Mouse (Mus musculus) midbrain, embryonic 10.5 days (tissue): ENCODE measurements at regions not wholly inside any gene's neighbourhood (a gene's known extent, or its start where the extent isn't known, plus 50 kb on each side); places are given as distances from the start of the nearest gene placed in this dataset.
A peak's percentile ranks its signal among the peaks of the same experiment; 100 is the strongest.

Source experiments
- DNase-seq: peaks from one replicate; pipeline ENCODE4 v3.0.0-alpha.2; 2017; ENCODE audit warnings: low spot score
- H3K27ac ChIP-seq: fragments of 300-500 bp; sonication (generic); replicated peaks from 2 replicates; pipeline ENCODE4 v1.5.1; 2016; ENCODE audit warnings: mild to moderate bottlenecking
- H3K27me3 ChIP-seq: fragments of 300-500 bp; sonication (generic); 2 replicates; pipeline ENCODE4 v1.6.1; 2016; ENCODE audit warnings: low read depth, mild to moderate bottlenecking; ENCODE audit not compliant: poor library complexity, severe bottlenecking
- H3K36me3 ChIP-seq: fragments of 300-500 bp; sonication (generic); 2 replicates; pipeline ENCODE4 v1.6.1; 2016; ENCODE audit warnings: mild to moderate bottlenecking, moderate library complexity
- H3K4me1 ChIP-seq: fragments of 300-500 bp; sonication (generic); 2 replicates; pipeline ENCODE4 v1.6.1; 2016
- H3K4me3 ChIP-seq: fragments of 300-500 bp; sonication (generic); 2 replicates; pipeline ENCODE4 v1.5.1; 2016; ENCODE audit warnings: mild to moderate bottlenecking, moderate library complexity
- H3K9me3 ChIP-seq: fragments of 300-500 bp; sonication (generic); replicated peaks from 2 replicates; pipeline ENCODE4 v1.6.1; 2016; ENCODE audit warnings: mild to moderate bottlenecking
- WGBS: fragments of 180-500 bp; shearing (Covaris S2); methylation state at CpG from one replicate; pipeline ENCODE4 v1.1.7; 2016; 5-methylcytosine and 5-hydroxymethylcytosine counted together

GRCm38 (mm10) chr12:70549296-70549695, 96.4 kb downstream of the Tmx1 start:
- H3K4me3 ChIP-seq = no peak overlapping the region
- no peak overlapping the region; the same call in 1 of the 2 replicates for H3K27ac ChIP-seq
- WGBS = 72% methylated on average over 9 of the region's 9 CpGs
- H3K27me3 ChIP-seq = peaks cover 14% of the 10 kb centered on the region; the same call in 1 of the 2 replicates
- H3K36me3 ChIP-seq = no peaks in the 10 kb centered on the region
- H3K9me3 ChIP-seq = no peaks in the 10 kb centered on the region
- no peak for DNase-seq
- peaks cover 19% of the 10 kb centered on the region for H3K4me1 ChIP-seq

- Histone ChIP-seq H3K27ac (no peak overlapping the region), H3K4me1 (peaks cover 19% of the 10 kb centered on the region), H3K36me3 (no peaks in the 10 kb centered on the region), H3K4me3 (no peak overlapping the region), H3K27me3 (peaks cover 5% of the 10 kb centered on the region; the same call in 1 of the 2 replicates), H3K9me3 (no peaks in the 10 kb centered on the region)
- DNase-seq = no peak
- 30% methylated on average over 6 of the region's 6 CpGs for WGBS
Observed at GRCm38 (mm10) chr12:70553866-70554265, 101.0 kb downstream of the Tmx1 start.

- H3K4me1 ChIP-seq = peaks cover 21% of the 10 kb centered on the region
- H3K4me3 ChIP-seq = no peak overlapping the region
- H3K27me3 ChIP-seq = peaks cover 5% of the 10 kb centered on the region; the same call in 1 of the 2 replicates
- 35% methylated on average over 7 of the region's 7 CpGs for WGBS
- DNase-seq = no peak
- no peaks in the 10 kb centered on the region for H3K9me3 ChIP-seq
- H3K36me3 ChIP-seq = no peaks in the 10 kb centered on the region
- no peak overlapping the region for H3K27ac ChIP-seq
Observed at GRCm38 (mm10) chr12:70554586-70554985, 101.7 kb downstream of the Tmx1 start.

GRCm38 (mm10) chr12:70555723-70556122, 102.8 kb downstream of the Tmx1 start:
- H3K27me3 ChIP-seq = peaks cover 5% of the 10 kb centered on the region; the same call in 1 of the 2 replicates
- DNase-seq = no peak
- 83% methylated on average over 3 of the region's 3 CpGs for WGBS

GRCm38 (mm10) chr12:70556820-70557219, 103.9 kb downstream of the Tmx1 start:
- no peak overlapping the region for H3K27ac ChIP-seq
- H3K4me1 ChIP-seq = peaks cover 28% of the 10 kb centered on the region
- no peak for DNase-seq
- no peaks in the 10 kb centered on the region for H3K36me3 ChIP-seq
- WGBS = 95% methylated on average over 6 of the region's 6 CpGs
- H3K9me3 ChIP-seq = no peaks in the 10 kb centered on the region
- no peak overlapping the region for H3K4me3 ChIP-seq
- H3K27me3 ChIP-seq = peaks cover 5% of the 10 kb centered on the region; the same call in 1 of the 2 replicates

More at GRCm38 (mm10) chr12:70555723-70556122, 102.8 kb downstream of the Tmx1 start:
- H3K4me1 ChIP-seq = peaks cover 21% of the 10 kb centered on the region
- no peak overlapping the region for H3K4me3 ChIP-seq
- no peak overlapping the region for H3K27ac ChIP-seq
- no peaks in the 10 kb centered on the region for H3K9me3 ChIP-seq
- no peaks in the 10 kb centered on the region for H3K36me3 ChIP-seq

GRCm38 (mm10) chr12:70563446-70563845, 110.6 kb downstream of the Tmx1 start:
- 90% methylated on average over 4 of the region's 4 CpGs for WGBS
- Histone ChIP-seq H3K9me3 (no peaks in the 10 kb centered on the region), H3K27me3 (no peaks in the 10 kb centered on the region)

GRCm38 (mm10) chr12:70575665-70576064, 122.8 kb downstream of the Tmx1 start:
- H3K36me3 ChIP-seq = no peaks in the 10 kb centered on the region
- no peaks in the 10 kb centered on the region for H3K9me3 ChIP-seq
- H3K27me3 ChIP-seq = no peaks in the 10 kb centered on the region
- no peak overlapping the region for H3K27ac ChIP-seq
- H3K4me1 ChIP-seq = peaks cover 21% of the 10 kb centered on the region
- no peak overlapping the region for H3K4me3 ChIP-seq
- 83% methylated on average over 7 of the region's 7 CpGs for WGBS
- DNase-seq = no peak

More at GRCm38 (mm10) chr12:70563446-70563845, 110.6 kb downstream of the Tmx1 start:
- DNase-seq = no peak
- H3K36me3 ChIP-seq = no peaks in the 10 kb centered on the region
- no peak overlapping the region for H3K4me3 ChIP-seq
- H3K4me1 ChIP-seq = peaks cover 13% of the 10 kb centered on the region; the same call in 1 of the 2 replicates
- H3K27ac ChIP-seq = no peak overlapping the region

GRCm38 (mm10) chr12:70577769-70578168, 124.9 kb downstream of the Tmx1 start:
- WGBS = 84% methylated on average over 4 of the region's 4 CpGs
- Histone ChIP-seq H3K27me3 (no peaks in the 10 kb centered on the region), H3K4me3 (no peak overlapping the region), H3K9me3 (peaks cover 4% of the 10 kb centered on the region; the same call in 1 of the 2 replicates), H3K36me3 (no peaks in the 10 kb centered on the region), H3K27ac (no peak overlapping the region), H3K4me1 (peaks cover 22% of the 10 kb centered on the region)
- no peak for DNase-seq

GRCm38 (mm10) chr12:70579328-70579905, 126.5 kb downstream of the Tmx1 start:
- Histone ChIP-seq H3K36me3 (no peaks in the 10 kb centered on the region), H3K27ac (no peak overlapping the region), H3K27me3 (no peaks in the 10 kb centered on the region), H3K4me3 (no peak overlapping the region), H3K4me1 (peaks cover 24% of the 10 kb centered on the region), H3K9me3 (peaks cover 6% of the 10 kb centered on the region; the same call in 1 of the 2 replicates)
- DNase-seq = peak; percentile 16
- 67% methylated on average over 8 of the region's 8 CpGs for WGBS

- no peaks in the 10 kb centered on the region for H3K27me3 ChIP-seq
- no peak for DNase-seq
- no peak overlapping the region for H3K4me3 ChIP-seq
- H3K9me3 ChIP-seq = peaks cover 6% of the 10 kb centered on the region; the same call in 1 of the 2 replicates
- no peaks in the 10 kb centered on the region for H3K36me3 ChIP-seq
- peaks cover 8% of the 10 kb centered on the region; the same call in 1 of the 2 replicates for H3K4me1 ChIP-seq
- WGBS = 76% methylated on average over 2 of the region's 2 CpGs
- no peak overlapping the region for H3K27ac ChIP-seq
Observed at GRCm38 (mm10) chr12:70586181-70586580, 133.3 kb downstream of the Tmx1 start.

GRCm38 (mm10) chr12:70588234-70588633, 135.3 kb downstream of the Tmx1 start:
- Histone ChIP-seq H3K36me3 (no peaks in the 10 kb centered on the region), H3K27ac (no peak overlapping the region), H3K4me1 (peaks cover 8% of the 10 kb centered on the region; the same call in 1 of the 2 replicates), H3K9me3 (no peaks in the 10 kb centered on the region), H3K27me3 (no peaks in the 10 kb centered on the region), H3K4me3 (no peak overlapping the region)
- DNase-seq = no peak
- 68% methylated on average over 3 of the region's 3 CpGs for WGBS

- Histone ChIP-seq H3K9me3 (no peaks in the 10 kb centered on the region), H3K27me3 (no peaks in the 10 kb centered on the region), H3K36me3 (no peaks in the 10 kb centered on the region), H3K4me1 (peaks cover 6% of the 10 kb centered on the region; the same call in 1 of the 2 replicates), H3K4me3 (no peak overlapping the region), H3K27ac (no peak overlapping the region)
- DNase-seq = no peak
- 79% methylated on average over 2 of the region's 2 CpGs for WGBS
Observed at GRCm38 (mm10) chr12:70589315-70589742, 136.4 kb downstream of the Tmx1 start.

- no peak overlapping the region for H3K4me3 ChIP-seq
- no peak overlapping the region for H3K27ac ChIP-seq
- DNase-seq = no peak
- H3K36me3 ChIP-seq = no peaks in the 10 kb centered on the region
- H3K9me3 ChIP-seq = no peaks in the 10 kb centered on the region
- H3K27me3 ChIP-seq = no peaks in the 10 kb centered on the region
- WGBS = 92% methylated on average over 12 of the region's 12 CpGs
- peaks cover 6% of the 10 kb centered on the region; the same call in 1 of the 2 replicates for H3K4me1 ChIP-seq
Observed at GRCm38 (mm10) chr12:70590456-70591050, 137.7 kb downstream of the Tmx1 start.
